Mouse (Mus musculus): ENCODE measurements around the gene Camk2b. TPM values are rescaled to one million over a fixed set of nuclear protein-coding genes. Genes with fewer than 3 reads are reported as not detected.

Camk2b gene
- polyA plus RNA-seq, 1 experiment from 2014 or later: 1.1 TPM

- Histone ChIP-seq H3K27ac (ENCODE audit: low read length) (no peak overlapping the region), H3K4me1 (replicated peaks; ENCODE audit: control insufficient read depth, insufficient read depth, low read length) (peaks cover 3% of the 10 kb centered on the region; the same call in 1 of the 2 replicates), H3K9ac (ENCODE audit: low read length) (no peak overlapping the region), H3K36me3 (ENCODE audit: control insufficient read depth, insufficient read depth, low read length) (no peaks in the 10 kb centered on the region), H3K4me2 (ENCODE audit: low read depth, low read length) (no peak overlapping the region), H3K4me3 (ENCODE audit: low read length) (no peak overlapping the region), H3K9me3 (ENCODE audit: control insufficient read depth, low read length) (no peaks in the 10 kb centered on the region), H3K27me3 (ENCODE audit: control insufficient read depth, insufficient read depth, low read depth, low read length) (no peaks in the 10 kb centered on the region)
- 55% methylated on average over 8 of the region's 8 CpGs for WGBS
- peak; percentile 28; the same call in 1 of the 2 replicates for ATAC-seq (ENCODE audit: low read depth)
These were observed 9.5 kb upstream of the Camk2b start for GRCm38 (mm10) chr11:6075618-6076066.

GRCm38 (mm10) chr11:6068181-6068957 lies 2.2 kb upstream of the Camk2b start:
- H3K4me2 ChIP-seq (ENCODE audit: low read depth, low read length): no peak overlapping the region
- no peak overlapping the region for H3K9ac ChIP-seq (ENCODE audit: low read length)
- no peak overlapping the region for H3K27ac ChIP-seq (ENCODE audit: low read length)
- ATAC-seq (ENCODE audit: low read depth): 0 out of 2 replicates have a peak, but pooled peaks have one; percentile 7
- no peaks in the 10 kb centered on the region for H3K36me3 ChIP-seq (ENCODE audit: control insufficient read depth, insufficient read depth, low read length)
- H3K4me3 ChIP-seq (ENCODE audit: low read length): no peak overlapping the region
- H3K27me3 ChIP-seq (ENCODE audit: control insufficient read depth, insufficient read depth, low read depth, low read length): peaks cover 60% of the 10 kb centered on the region
- WGBS: 10% methylated on average over 18 of the region's 19 CpGs
- no peaks in the 10 kb centered on the region for H3K9me3 ChIP-seq (ENCODE audit: control insufficient read depth, low read length)
- H3K4me1 ChIP-seq (replicated peaks; ENCODE audit: control insufficient read depth, insufficient read depth, low read length): no peaks in the 10 kb centered on the region

GRCm38 (mm10) chr11:6067160-6067559 lies 998 bp upstream of the Camk2b start:
- Histone ChIP-seq H3K4me1 (replicated peaks; ENCODE audit: control insufficient read depth, insufficient read depth, low read length) (no peaks in the 10 kb centered on the region), H3K27ac (ENCODE audit: low read length) (no peak overlapping the region), H3K27me3 (ENCODE audit: control insufficient read depth, insufficient read depth, low read depth, low read length) (peaks cover 68% of the 10 kb centered on the region), H3K9ac (ENCODE audit: low read length) (no peak overlapping the region), H3K4me2 (ENCODE audit: low read depth, low read length) (no peak overlapping the region), H3K36me3 (ENCODE audit: control insufficient read depth, insufficient read depth, low read length) (no peaks in the 10 kb centered on the region), H3K4me3 (ENCODE audit: low read length) (no peak overlapping the region), H3K9me3 (ENCODE audit: control insufficient read depth, low read length) (no peaks in the 10 kb centered on the region)
- no peak for ATAC-seq (ENCODE audit: low read depth)
- WGBS: 46% methylated on average over 9 of the region's 9 CpGs

- Histone ChIP-seq H3K4me2 (ENCODE audit: low read depth, low read length) (peak overlapping the region; percentile 78), H3K9ac (ENCODE audit: low read length) (no peak overlapping the region; the same call in 1 of the 2 replicates), H3K27ac (ENCODE audit: low read length) (no peak overlapping the region), H3K9me3 (ENCODE audit: control insufficient read depth, low read length) (no peaks in the 10 kb centered on the region), H3K27me3 (ENCODE audit: control insufficient read depth, insufficient read depth, low read depth, low read length) (peaks cover 68% of the 10 kb centered on the region), H3K4me3 (ENCODE audit: low read length) (peak overlapping the region; percentile 50), H3K4me1 (replicated peaks; ENCODE audit: control insufficient read depth, insufficient read depth, low read length) (no peaks in the 10 kb centered on the region), H3K36me3 (ENCODE audit: control insufficient read depth, insufficient read depth, low read length) (no peaks in the 10 kb centered on the region)
- peak; percentile 45; the same call in 1 of the 2 replicates for ATAC-seq (ENCODE audit: low read depth)
- 1% methylated on average over 48 of the region's 95 CpGs for WGBS
These were observed 526 bp downstream of the Camk2b start for GRCm38 (mm10) chr11:6065551-6066121.

- no peak; the same call in 1 of the 2 replicates for ATAC-seq (ENCODE audit: low read depth)
- Histone ChIP-seq H3K27me3 (ENCODE audit: control insufficient read depth, insufficient read depth, low read depth, low read length) (peaks cover 68% of the 10 kb centered on the region), H3K4me2 (ENCODE audit: low read depth, low read length) (peak overlapping the region; percentile 78), H3K4me3 (ENCODE audit: low read length) (peak overlapping the region; percentile 50), H3K9me3 (ENCODE audit: control insufficient read depth, low read length) (no peaks in the 10 kb centered on the region), H3K27ac (ENCODE audit: low read length) (no peak overlapping the region), H3K9ac (ENCODE audit: low read length) (no peak overlapping the region; the same call in 1 of the 2 replicates), H3K36me3 (ENCODE audit: control insufficient read depth, insufficient read depth, low read length) (no peaks in the 10 kb centered on the region), H3K4me1 (replicated peaks; ENCODE audit: control insufficient read depth, insufficient read depth, low read length) (no peaks in the 10 kb centered on the region)
- 1% methylated on average over 33 of the region's 55 CpGs for WGBS
These were observed 1.1 kb downstream of the Camk2b start for GRCm38 (mm10) chr11:6065046-6065521.

GRCm38 (mm10) chr11:6064215-6065045 lies 1.7 kb downstream of the Camk2b start:
- 4% methylated on average over 30 of the region's 30 CpGs for WGBS
- peak overlapping the region; percentile 78 for H3K4me2 ChIP-seq (ENCODE audit: low read depth, low read length)
- H3K9ac ChIP-seq (ENCODE audit: low read length): no peak overlapping the region
- no peaks in the 10 kb centered on the region for H3K4me1 ChIP-seq (replicated peaks; ENCODE audit: control insufficient read depth, insufficient read depth, low read length)
- H3K27me3 ChIP-seq (ENCODE audit: control insufficient read depth, insufficient read depth, low read depth, low read length): peaks cover 68% of the 10 kb centered on the region
- H3K4me3 ChIP-seq (ENCODE audit: low read length): peak overlapping the region; percentile 50
- H3K9me3 ChIP-seq (ENCODE audit: control insufficient read depth, low read length): no peaks in the 10 kb centered on the region
- no peaks in the 10 kb centered on the region for H3K36me3 ChIP-seq (ENCODE audit: control insufficient read depth, insufficient read depth, low read length)
- 0 out of 2 replicates have a peak, but pooled peaks have one; percentile 27 for ATAC-seq (ENCODE audit: low read depth)
- H3K27ac ChIP-seq (ENCODE audit: low read length): no peak overlapping the region

GRCm38 (mm10) chr11:6063501-6064214 lies 2.5 kb downstream of the Camk2b start:
- no peaks in the 10 kb centered on the region for H3K9me3 ChIP-seq (ENCODE audit: control insufficient read depth, low read length)
- H3K27me3 ChIP-seq (ENCODE audit: control insufficient read depth, insufficient read depth, low read depth, low read length): peaks cover 61% of the 10 kb centered on the region
- H3K4me3 ChIP-seq (ENCODE audit: low read length): no peak overlapping the region
- no peak overlapping the region for H3K4me2 ChIP-seq (ENCODE audit: low read depth, low read length)
- no peak for ATAC-seq (ENCODE audit: low read depth)
- H3K9ac ChIP-seq (ENCODE audit: low read length): no peak overlapping the region
- no peaks in the 10 kb centered on the region for H3K4me1 ChIP-seq (replicated peaks; ENCODE audit: control insufficient read depth, insufficient read depth, low read length)
- WGBS: 37% methylated on average over 17 of the region's 17 CpGs
- no peaks in the 10 kb centered on the region for H3K36me3 ChIP-seq (ENCODE audit: control insufficient read depth, insufficient read depth, low read length)
- H3K27ac ChIP-seq (ENCODE audit: low read length): no peak overlapping the region

GRCm38 (mm10) chr11:6063065-6063464 lies 3.1 kb downstream of the Camk2b start:
- peaks cover 55% of the 10 kb centered on the region for H3K27me3 ChIP-seq (ENCODE audit: control insufficient read depth, insufficient read depth, low read depth, low read length)
- no peak overlapping the region for H3K4me2 ChIP-seq (ENCODE audit: low read depth, low read length)
- H3K4me3 ChIP-seq (ENCODE audit: low read length): no peak overlapping the region
- no peaks in the 10 kb centered on the region for H3K9me3 ChIP-seq (ENCODE audit: control insufficient read depth, low read length)
- no peaks in the 10 kb centered on the region for H3K4me1 ChIP-seq (replicated peaks; ENCODE audit: control insufficient read depth, insufficient read depth, low read length)
- no peaks in the 10 kb centered on the region for H3K36me3 ChIP-seq (ENCODE audit: control insufficient read depth, insufficient read depth, low read length)
- no peak overlapping the region for H3K9ac ChIP-seq (ENCODE audit: low read length)
- no peak overlapping the region for H3K27ac ChIP-seq (ENCODE audit: low read length)
- no peak for ATAC-seq (ENCODE audit: low read depth)
- 70% methylated on average over 7 of the region's 7 CpGs for WGBS

Measured in lung, embryonic 16.5 days (tissue).